14 mouse cellular contexts compared by ENCODE assay signal in the genomic region with DNA sequence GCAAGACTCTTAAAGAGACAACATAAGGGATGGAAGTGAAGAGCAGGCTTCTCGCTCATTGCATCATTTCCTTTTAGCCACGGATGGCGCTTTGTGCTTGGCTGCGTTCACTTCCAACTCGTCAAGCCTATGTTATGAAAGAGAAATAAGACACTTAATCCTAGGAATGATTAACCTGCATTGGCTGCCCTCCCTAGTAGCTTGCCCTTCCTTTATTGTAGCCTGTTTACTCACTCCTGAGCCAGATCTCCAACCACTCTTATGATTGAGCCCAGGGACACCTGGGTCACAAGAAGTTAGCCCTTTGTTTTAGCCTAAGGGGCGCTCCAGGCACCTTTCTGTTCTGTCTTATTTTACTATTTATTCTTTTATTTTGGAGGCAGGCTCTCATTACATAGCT.
DNase-seq lines count a peak whose midpoint lies in the region; ATAC-seq lines count a peak whose summit lies in the region.
"Had no signal": no experiment of that assay in that cellular context is flagged by ENCODE, and none has a peak within 500 bp of the region (broad histone marks: within the 10 kb centered on the region; RNA-seq: fewer than 3 reads in every experiment).

No protein-coding gene starts in this region.

- H3K9me3 ChIP-seq in embryonic facial prominence, embryonic 13.5 days = no peaks in the 10 kb centered on the region
- no peaks in the 10 kb centered on the region for H3K9me3 ChIP-seq in intestine, embryonic 15.5 days
- H3K9me3 ChIP-seq in hindbrain, embryonic 10.5 days = no peaks in the 10 kb centered on the region
- no peaks in the 10 kb centered on the region for H3K9me3 ChIP-seq in forebrain, embryonic 12.5 days
- H3K9me3 ChIP-seq: heart, embryonic 12.5 days; hindbrain, embryonic 12.5 days; limb, embryonic 13.5 days; midbrain, embryonic 12.5 days had no signal

- no peak overlapping the region for H3K9ac ChIP-seq in embryonic facial prominence, embryonic 13.5 days
- H3K9ac ChIP-seq in intestine, embryonic 15.5 days = no peak overlapping the region
- no peak overlapping the region for H3K9ac ChIP-seq in forebrain, embryonic 12.5 days
- H3K9ac ChIP-seq: heart, embryonic 12.5 days; hindbrain, embryonic 12.5 days; limb, embryonic 13.5 days; midbrain, embryonic 12.5 days had no signal

- no peak for ATAC-seq in embryonic facial prominence, embryonic 13.5 days (ENCODE audit: insufficient number of reproducible peaks, insufficient read depth, low FRiP score, low TSS enrichment, low read depth)
- peak; percentile 92 for ATAC-seq in intestine, embryonic 15.5 days
- no peak for ATAC-seq in forebrain, embryonic 12.5 days (ENCODE audit: low FRiP score)
- ATAC-seq: CD4-positive, CD25-positive, alpha-beta regulatory T cell, adult 4 months had no signal

- H3K4me2 ChIP-seq in embryonic facial prominence, embryonic 13.5 days = no peak overlapping the region
- no peak overlapping the region; the same call in 1 of the 2 replicates for H3K4me2 ChIP-seq in intestine, embryonic 15.5 days (replicated peaks)
- no peak overlapping the region for H3K4me2 ChIP-seq in forebrain, embryonic 12.5 days
- H3K4me2 ChIP-seq: heart, embryonic 12.5 days; hindbrain, embryonic 12.5 days; limb, embryonic 13.5 days; midbrain, embryonic 12.5 days had no signal

- 83% methylated on average over 6 of the region's 6 CpGs for WGBS in embryonic facial prominence, embryonic 13.5 days
- 70% methylated on average over 6 of the region's 6 CpGs for WGBS in intestine, embryonic 15.5 days
- WGBS in hindbrain, embryonic 10.5 days = 91% methylated on average over 6 of the region's 6 CpGs
- 84% methylated on average over 6 of the region's 6 CpGs for WGBS in forebrain, embryonic 12.5 days

- peak; percentile 51 for DNase-seq in kidney, postnatal 10 days
- peak; percentile 79 for DNase-seq in lung, postnatal 25 days (ENCODE audit: low spot score)
- DNase-seq in ovary, postnatal 36 days (ENCODE audit: low spot score) = no peak
- DNase-seq in hindbrain, embryonic 10.5 days (ENCODE audit: low spot score) = no peak
- DNase-seq: spleen, adult 18-20 months; thymus, postnatal 14 days had no signal

- 0 out of 2 replicates have a peak overlapping the region, but pooled peaks have one; percentile 28 for H3K27ac ChIP-seq in embryonic facial prominence, embryonic 13.5 days
- H3K27ac ChIP-seq in intestine, embryonic 15.5 days = peak overlapping the region; percentile 18; the same call in 1 of the 2 replicates
- H3K27ac ChIP-seq in hindbrain, embryonic 10.5 days = no peak overlapping the region; the same call in 1 of the 2 replicates
- no peak overlapping the region for H3K27ac ChIP-seq in forebrain, embryonic 12.5 days
- H3K27ac ChIP-seq: hindbrain, embryonic 12.5 days; limb, embryonic 13.5 days; midbrain, embryonic 12.5 days had no signal

- H3K27me3 ChIP-seq in embryonic facial prominence, embryonic 13.5 days = no peaks in the 10 kb centered on the region
- no peaks in the 10 kb centered on the region for H3K27me3 ChIP-seq in intestine, embryonic 15.5 days (replicated peaks)
- H3K27me3 ChIP-seq in hindbrain, embryonic 10.5 days (ENCODE audit: insufficient read depth, poor library complexity, severe bottlenecking) = peaks cover 10% of the 10 kb centered on the region
- peaks cover 26% of the 10 kb centered on the region for H3K27me3 ChIP-seq in forebrain, embryonic 12.5 days
- H3K27me3 ChIP-seq: heart, embryonic 12.5 days; hindbrain, embryonic 12.5 days; limb, embryonic 13.5 days; midbrain, embryonic 12.5 days had no signal

- H3K4me1 ChIP-seq in embryonic facial prominence, embryonic 13.5 days = peaks cover 29% of the 10 kb centered on the region
- peaks cover 12% of the 10 kb centered on the region for H3K4me1 ChIP-seq in intestine, embryonic 15.5 days (replicated peaks)
- H3K4me1 ChIP-seq in hindbrain, embryonic 10.5 days (replicated peaks) = no peaks in the 10 kb centered on the region
- peaks cover 5% of the 10 kb centered on the region; the same call in 1 of the 2 replicates for H3K4me1 ChIP-seq in forebrain, embryonic 12.5 days
- H3K4me1 ChIP-seq: heart, embryonic 12.5 days; hindbrain, embryonic 12.5 days had no signal

- H3K4me3 ChIP-seq in embryonic facial prominence, embryonic 13.5 days = no peak overlapping the region
- no peak overlapping the region for H3K4me3 ChIP-seq in intestine, embryonic 15.5 days (replicated peaks)
- no peak overlapping the region for H3K4me3 ChIP-seq in hindbrain, embryonic 10.5 days
- H3K4me3 ChIP-seq in forebrain, embryonic 12.5 days (replicated peaks) = no peak overlapping the region
- H3K4me3 ChIP-seq: heart, embryonic 12.5 days; hindbrain, embryonic 12.5 days; limb, embryonic 13.5 days; midbrain, embryonic 12.5 days had no signal

- no peaks in the 10 kb centered on the region for H3K36me3 ChIP-seq in embryonic facial prominence, embryonic 13.5 days
- no peaks in the 10 kb centered on the region for H3K36me3 ChIP-seq in intestine, embryonic 15.5 days
- no peaks in the 10 kb centered on the region for H3K36me3 ChIP-seq in hindbrain, embryonic 10.5 days
- no peaks in the 10 kb centered on the region for H3K36me3 ChIP-seq in forebrain, embryonic 12.5 days (replicated peaks)
- H3K36me3 ChIP-seq: heart, embryonic 12.5 days; hindbrain, embryonic 12.5 days; limb, embryonic 13.5 days; midbrain, embryonic 12.5 days had no signal

Comparison
In these comparisons a context has a peak if more than half of its experiments do, and no peak if none do; other contexts are left out.
1. H3K27ac ChIP-seq: peak in embryonic facial prominence, embryonic 13.5 days (single experiment) and intestine, embryonic 15.5 days (single experiment); none in hindbrain, embryonic 10.5 days (single experiment) and forebrain, embryonic 12.5 days (single experiment).
2. DNase-seq: peak in kidney, postnatal 10 days (single experiment) and lung, postnatal 25 days (single experiment); none in ovary, postnatal 36 days (single experiment) and hindbrain, embryonic 10.5 days (single experiment).